ENCODE assay signal across 12 mouse cellular contexts in genomic region chr9:64506440-64507206, GRCm38 (mm10).
DNase-seq lines count a peak whose midpoint lies in the region; ATAC-seq and TF ChIP-seq lines count a peak whose summit lies in the region.
"Had no signal": no experiment of that assay in that cellular context is flagged by ENCODE, and none has a peak within 500 bp of the region (broad histone marks: within the 10 kb centered on the region; RNA-seq: fewer than 3 reads in every experiment).

No protein-coding gene starts in this region.

- no peaks in the 10 kb centered on the region for H3K36me3 ChIP-seq in kidney, embryonic 14.5 days (ENCODE audit: control insufficient read depth, insufficient read depth, low read length)
- H3K36me3 ChIP-seq in stomach, embryonic 16.5 days (ENCODE audit: control insufficient read depth, insufficient read depth, low read length): no peaks in the 10 kb centered on the region
- H3K36me3 ChIP-seq in stomach, postnatal 0 days (ENCODE audit: control insufficient read depth, insufficient read depth, low read length): no peaks in the 10 kb centered on the region
- H3K36me3 ChIP-seq: intestine, embryonic 15.5 days; limb, embryonic 12.5 days had no signal

- no peaks in the 10 kb centered on the region for H3K9me3 ChIP-seq in kidney, embryonic 14.5 days (ENCODE audit: control insufficient read depth, low read length)
- no peaks in the 10 kb centered on the region for H3K9me3 ChIP-seq in stomach, embryonic 16.5 days (replicated peaks; ENCODE audit: control insufficient read depth, low read length)
- no peaks in the 10 kb centered on the region for H3K9me3 ChIP-seq in stomach, postnatal 0 days (ENCODE audit: control insufficient read depth, low read length)
- H3K9me3 ChIP-seq: intestine, embryonic 15.5 days; limb, embryonic 12.5 days had no signal

- peak; percentile 25 for DNase-seq in adrenal gland, postnatal 10 days
- DNase-seq in adrenal gland, adult 8-10 months: no peak
- DNase-seq in kidney, adult 11 months: peak; percentile 11
- DNase-seq in stomach, postnatal 0 days (ENCODE audit: low spot score): no peak
- DNase-seq in frontal cortex, postnatal 36 days (ENCODE audit: low spot score in 2 of 2): no peak
- DNase-seq: adrenal gland, postnatal 25 days; cerebellum, postnatal 25 days had no signal

- 56% methylated on average over 11 of the region's 11 CpGs for WGBS in kidney, embryonic 14.5 days
- WGBS in stomach, embryonic 16.5 days: 64% methylated on average over 11 of the region's 11 CpGs
- WGBS in stomach, postnatal 0 days: 57% methylated on average over 11 of the region's 11 CpGs

- H3K4me2 ChIP-seq in kidney, embryonic 14.5 days (replicated peaks; ENCODE audit: low read depth, low read length): no peak overlapping the region
- H3K4me2 ChIP-seq in stomach, embryonic 16.5 days (ENCODE audit: low read depth, low read length): no peak overlapping the region
- no peak overlapping the region for H3K4me2 ChIP-seq in stomach, postnatal 0 days (replicated peaks; ENCODE audit: low read depth)
- H3K4me2 ChIP-seq: intestine, embryonic 15.5 days; limb, embryonic 12.5 days had no signal

- TF ChIP-seq CTCF in stomach, postnatal 0 days (IDR thresholded peaks at IDR 0.05; ENCODE audit: low read depth): no peak

- TF ChIP-seq EP300 in stomach, postnatal 0 days (optimal IDR thresholded peaks at IDR 0.05): no peak

- no peak overlapping the region for H3K9ac ChIP-seq in kidney, embryonic 14.5 days (ENCODE audit: low read depth, low read length)
- no peak overlapping the region for H3K9ac ChIP-seq in stomach, embryonic 16.5 days (ENCODE audit: low read length)
- no peak overlapping the region for H3K9ac ChIP-seq in stomach, postnatal 0 days (ENCODE audit: low read length)
- H3K9ac ChIP-seq: intestine, embryonic 15.5 days; limb, embryonic 12.5 days had no signal

- peaks cover 8% of the 10 kb centered on the region; the same call in 1 of the 2 replicates for H3K4me1 ChIP-seq in kidney, embryonic 14.5 days (ENCODE audit: control insufficient read depth, insufficient read depth, low read length)
- no peaks in the 10 kb centered on the region for H3K4me1 ChIP-seq in stomach, embryonic 16.5 days (ENCODE audit: control insufficient read depth, insufficient read depth, low read length)
- H3K4me1 ChIP-seq in stomach, postnatal 0 days (replicated peaks; ENCODE audit: control insufficient read depth, insufficient read depth): no peaks in the 10 kb centered on the region
- H3K4me1 ChIP-seq: intestine, embryonic 15.5 days had no signal

- H3K4me3 ChIP-seq in kidney, embryonic 14.5 days (ENCODE audit: low read length): no peak overlapping the region
- H3K4me3 ChIP-seq in stomach, embryonic 16.5 days (replicated peaks; ENCODE audit: low read length): no peak overlapping the region
- H3K4me3 ChIP-seq in stomach, postnatal 0 days (ENCODE audit: low read depth, low read length): no peak overlapping the region
- H3K4me3 ChIP-seq: intestine, embryonic 15.5 days; limb, embryonic 12.5 days had no signal

- no peak; the same call in 1 of the 2 replicates for ATAC-seq in kidney, embryonic 14.5 days (ENCODE audit: low FRiP score, low TSS enrichment)
- peak; percentile 15; the same call in 1 of the 2 replicates for ATAC-seq in stomach, embryonic 16.5 days (ENCODE audit: insufficient read depth, low FRiP score)
- no peak for ATAC-seq in stomach, postnatal 0 days (ENCODE audit: low FRiP score, low TSS enrichment)
- no peak for ATAC-seq in cerebellum, adult (ENCODE audit: insufficient number of reproducible peaks, low FRiP score, low TSS enrichment)
- ATAC-seq: intestine, embryonic 15.5 days had no signal

- H3K27ac ChIP-seq in kidney, embryonic 14.5 days (ENCODE audit: low read depth, low read length): no peak overlapping the region
- H3K27ac ChIP-seq in stomach, embryonic 16.5 days (ENCODE audit: low read length): no peak overlapping the region
- H3K27ac ChIP-seq in stomach, postnatal 0 days (replicated peaks): no peak overlapping the region
- H3K27ac ChIP-seq: intestine, embryonic 15.5 days; limb, embryonic 12.5 days had no signal

- H3K27me3 ChIP-seq in kidney, embryonic 14.5 days (ENCODE audit: control insufficient read depth, insufficient read depth, low read length): no peaks in the 10 kb centered on the region
- no peaks in the 10 kb centered on the region for H3K27me3 ChIP-seq in stomach, embryonic 16.5 days (ENCODE audit: control insufficient read depth, insufficient read depth, low read length)
- H3K27me3 ChIP-seq in stomach, postnatal 0 days (ENCODE audit: control insufficient read depth, insufficient read depth, low read length): no peaks in the 10 kb centered on the region
- H3K27me3 ChIP-seq: intestine, embryonic 15.5 days; limb, embryonic 12.5 days had no signal

Comparison
In these comparisons a context has a peak if more than half of its experiments do, and no peak if none do; other contexts are left out.
1. DNase-seq: peak in adrenal gland, postnatal 10 days (single experiment) and kidney, adult 11 months (single experiment); none in adrenal gland, adult 8-10 months (single experiment), stomach, postnatal 0 days (single experiment) and frontal cortex, postnatal 36 days (0 of 2).